Mouse (Mus musculus) limb, embryonic 14.5 days (tissue): ENCODE results near the gene Slc39a11. TPM values are rescaled to one million over a fixed set of nuclear protein-coding genes. Genes with fewer than 3 reads are reported as not detected.
"Not testable (repeated sequence)": the region's sequence is repeated elsewhere in the genome, so short reads cannot be mapped to it uniquely, and the experiment has no call there.

Experiments
- ATAC-seq: fragments of 200-750 bp; cut with Nextera tagmentation; 2 replicates; pipeline ENCODE4 v1.8.0; 2017; ENCODE audit warnings: low read depth, moderate number of reproducible peaks, moderate TSS enrichment; ENCODE audit not compliant: low FRiP score
- DNase-seq: peaks from one replicate; pipeline ENCODE4 v3.0.0-alpha.2; 2015; ENCODE audit warnings: low spot score
- H3K27ac ChIP-seq: fragments of 300-500 bp; sonication (generic); replicated peaks from 2 replicates; pipeline ENCODE4 v1.5.1; 2014; ENCODE audit warnings: low read depth, mild to moderate bottlenecking, low read length, moderate library complexity, mixed read lengths
- H3K27me3 ChIP-seq: fragments of 300-500 bp; sonication (generic); 2 replicates; pipeline ENCODE4 v1.6.1; 2014; ENCODE audit warnings: low read length, mixed read lengths; ENCODE audit not compliant: control insufficient read depth, insufficient read depth
- H3K36me3 ChIP-seq: fragments of 300-500 bp; sonication (generic); 2 replicates; pipeline ENCODE4 v1.6.1; 2014; ENCODE audit warnings: mild to moderate bottlenecking, low read length, moderate library complexity, mixed read lengths; ENCODE audit not compliant: control insufficient read depth, insufficient read depth
- H3K4me1 ChIP-seq: fragments of 300-500 bp; sonication (generic); 2 replicates; pipeline ENCODE4 v1.6.1; 2014; ENCODE audit warnings: antibody characterized with exemption, low read length, mixed read lengths; ENCODE audit not compliant: control insufficient read depth, insufficient read depth
- H3K4me2 ChIP-seq: fragments of 300-500 bp; sonication (generic); replicated peaks from 2 replicates; pipeline ENCODE4 v1.6.1; 2014; ENCODE audit warnings: low read depth, mild to moderate bottlenecking, low read length, moderate library complexity; ENCODE audit not compliant: severe bottlenecking
- H3K4me3 ChIP-seq: fragments of 300-500 bp; sonication (generic); replicated peaks from 2 replicates; pipeline ENCODE4 v1.5.1; 2014; ENCODE audit warnings: low read length
- H3K9ac ChIP-seq: fragments of 300-500 bp; sonication (generic); 2 replicates; pipeline ENCODE4 v1.6.1; 2014; ENCODE audit warnings: mild to moderate bottlenecking, low read depth, low read length, moderate library complexity; ENCODE audit not compliant: severe bottlenecking
- H3K9me3 ChIP-seq: fragments of 300-500 bp; sonication (generic); 2 replicates; pipeline ENCODE4 v1.6.1; 2016; ENCODE audit warnings: low read length; ENCODE audit not compliant: control insufficient read depth
- POLR2A ChIP-seq: fragments of 200-500 bp; IDR thresholded peaks from 2 replicates; pipeline ENCODE4 v1.8.0; 2012; ENCODE audit warnings: inconsistent platforms, mild to moderate bottlenecking, moderate library complexity, borderline replicate concordance; ENCODE audit not compliant: insufficient read depth, insufficient read length; ENCODE audit errors: extremely low read depth
- WGBS: fragments of 180-500 bp; shearing (Covaris S2); extraction: QIAGEN DNeasy Blood & Tissue Kit; methylation state at CpG from one replicate; pipeline ENCODE4 v1.1.7; 2014; 5-methylcytosine and 5-hydroxymethylcytosine counted together
- polyA plus RNA-seq, 2 experiments: library from polyadenylated mRNA; depleted of rRNA in 1 of 2; stranded (reverse) in 1 of 2; unstranded in 1 of 2; fragments of >200 nt; fragmentation: Nextera tagmentation in 1 of 2; extraction: Ambion mirVana in 1 of 2; gene quantifications; 2 replicates each; pipeline versions ENCODE4 v1.2.1 to v1.2.3; 2012 to 2014

Gene Slc39a11
- polyA plus RNA-seq, 2 experiments, result 17.2 to 24.5 TPM

DNA sequence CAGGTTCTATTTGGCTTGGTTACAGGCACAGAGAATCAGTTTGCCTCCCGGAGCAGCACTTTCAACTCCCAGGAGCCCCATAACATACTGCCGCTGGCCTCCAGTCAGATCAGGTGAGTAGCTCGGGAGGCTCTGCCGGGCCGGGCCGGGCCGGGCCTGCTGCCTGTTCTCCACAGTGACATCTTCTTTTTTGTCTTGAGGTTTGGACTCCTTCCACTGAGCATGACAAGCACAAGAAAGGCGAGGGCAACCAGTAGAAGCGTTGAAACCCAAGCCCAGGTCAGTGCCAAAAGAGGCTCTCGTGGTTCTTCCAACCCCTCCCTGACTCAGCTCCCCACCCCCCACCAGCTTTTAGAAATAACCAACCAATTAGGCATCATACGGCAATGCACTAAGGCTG lies 11.1 kb upstream of the Slc39a11 start:
- H3K27ac ChIP-seq, result no peak overlapping the region
- no peak for ATAC-seq
- no peak overlapping the region for H3K4me2 ChIP-seq
- H3K4me3 ChIP-seq, result no peak overlapping the region
- no peak for TF ChIP-seq POLR2A
- no peaks in the 10 kb centered on the region for H3K9me3 ChIP-seq
- DNase-seq, result no peak
- no peak overlapping the region for H3K9ac ChIP-seq
- peaks cover 79% of the 10 kb centered on the region for H3K36me3 ChIP-seq
- no peaks in the 10 kb centered on the region for H3K27me3 ChIP-seq
- 86% methylated on average over 11 of the region's 11 CpGs for WGBS
- no peaks in the 10 kb centered on the region for H3K4me1 ChIP-seq

DNA sequence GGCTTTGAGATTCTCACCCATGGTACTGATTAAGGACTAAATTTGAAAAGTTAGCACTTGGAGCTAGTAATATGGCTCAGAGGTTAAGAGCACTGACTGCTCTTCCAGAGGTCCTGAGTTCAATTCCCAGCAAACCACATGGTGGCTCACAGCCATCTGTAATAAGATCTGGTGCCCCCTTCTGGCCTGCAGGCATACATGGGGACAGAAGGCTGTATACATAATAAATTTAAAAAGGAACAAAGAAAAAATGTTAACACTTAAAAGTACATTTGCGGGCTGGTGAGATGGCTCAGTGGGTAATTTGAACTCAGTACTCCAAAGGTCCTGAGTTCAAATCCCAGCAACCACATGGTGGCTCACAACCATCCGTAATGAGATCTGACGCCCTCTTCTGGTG lies 10.3 kb upstream of the Slc39a11 start:
- not testable (repeated sequence) for DNase-seq, H3K9ac ChIP-seq, H3K4me3 ChIP-seq, H3K4me2 ChIP-seq, H3K9me3 ChIP-seq, H3K27ac ChIP-seq, H3K4me1 ChIP-seq, H3K27me3 ChIP-seq, ATAC-seq
- peaks cover 87% of the 10 kb centered on the region for H3K36me3 ChIP-seq
- WGBS, result 93% methylated on average over 3 of the region's 3 CpGs

DNA sequence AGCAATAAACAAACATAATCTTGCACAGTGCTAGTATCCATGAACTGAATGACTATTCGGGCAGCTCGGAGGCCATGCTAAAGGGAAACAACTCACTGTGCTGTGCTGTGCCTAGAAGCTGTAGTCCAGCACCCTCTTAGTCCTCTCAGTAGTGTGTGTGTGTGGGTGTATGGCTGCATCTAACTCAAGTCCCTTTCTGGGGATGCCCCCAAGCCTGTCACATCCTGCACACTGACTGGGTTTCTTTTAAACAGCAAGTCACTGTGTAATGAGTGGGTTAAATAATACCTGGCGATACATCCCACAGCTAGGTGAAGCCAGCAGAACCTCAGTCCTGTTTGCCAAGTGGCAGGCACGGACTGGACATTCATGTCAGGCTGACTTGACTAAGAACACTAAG lies 8.9 kb upstream of the Slc39a11 start:
- peaks cover 88% of the 10 kb centered on the region for H3K36me3 ChIP-seq

DNA sequence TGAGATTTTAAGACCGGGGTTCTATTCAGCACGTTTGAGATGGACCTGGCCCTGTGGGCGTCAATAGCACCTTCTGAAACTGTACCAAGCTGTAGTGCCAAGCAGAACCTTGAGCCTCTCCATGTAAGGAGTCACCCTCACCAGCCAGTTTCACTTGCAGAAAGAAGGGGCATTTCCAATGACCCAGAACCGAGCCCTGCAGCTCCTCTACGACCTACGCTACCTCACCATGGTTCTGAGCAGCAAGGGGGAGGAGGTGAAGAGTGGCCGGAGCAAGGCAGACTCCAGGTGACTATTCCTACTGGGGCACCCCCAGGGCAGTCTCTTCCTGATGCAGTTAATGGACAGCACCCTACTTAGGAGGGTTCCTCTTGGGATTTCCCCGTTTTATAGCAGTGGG lies 8.4 kb upstream of the Slc39a11 start:
- H3K4me3 ChIP-seq, result no peak overlapping the region
- no peak for ATAC-seq

More for the DNA sequence above, 8.9 kb upstream of the Slc39a11 start:
- DNase-seq (no peak), ATAC-seq (no peak)
- no peak overlapping the region for H3K9ac ChIP-seq
- no peak overlapping the region for H3K27ac ChIP-seq
- no peaks in the 10 kb centered on the region for H3K9me3 ChIP-seq
- no peak overlapping the region for H3K4me3 ChIP-seq
- peaks cover 6% of the 10 kb centered on the region for H3K4me1 ChIP-seq
- 74% methylated on average over 4 of the region's 4 CpGs for WGBS
- no peak overlapping the region for H3K4me2 ChIP-seq
- no peaks in the 10 kb centered on the region for H3K27me3 ChIP-seq
- no peak for TF ChIP-seq POLR2A

DNA sequence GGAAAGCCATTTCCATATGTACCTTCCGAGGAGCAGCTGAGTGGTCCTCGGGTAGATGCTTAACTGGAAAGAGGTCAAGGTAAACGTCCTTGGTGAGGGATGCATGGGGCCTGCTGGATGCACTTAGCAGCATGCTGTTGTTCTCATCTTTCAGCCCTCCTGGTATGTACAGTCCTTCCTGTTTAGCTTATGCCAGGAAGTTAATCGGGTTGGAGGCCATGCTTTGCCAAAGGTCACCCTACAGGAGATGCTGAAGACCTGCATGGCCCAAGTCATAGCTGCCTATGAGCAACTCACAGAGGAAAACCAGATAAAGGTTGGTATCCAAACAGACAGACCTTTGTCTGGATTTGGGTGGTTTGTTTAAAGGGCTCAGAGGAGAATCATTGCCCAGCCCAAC lies 7.3 kb upstream of the Slc39a11 start:
- no peak for TF ChIP-seq POLR2A
- Histone ChIP-seq H3K4me2 (no peak overlapping the region), H3K4me1 (peaks cover 6% of the 10 kb centered on the region), H3K27ac (no peak overlapping the region), H3K27me3 (no peaks in the 10 kb centered on the region), H3K36me3 (peaks cover 97% of the 10 kb centered on the region), H3K9me3 (no peaks in the 10 kb centered on the region), H3K4me3 (no peak overlapping the region), H3K9ac (no peak overlapping the region)
- no peak for ATAC-seq
- DNase-seq, result no peak
- 66% methylated on average over 4 of the region's 4 CpGs for WGBS

More for the DNA sequence above, 8.4 kb upstream of the Slc39a11 start:
- WGBS, result 90% methylated on average over 8 of the region's 8 CpGs
- Histone ChIP-seq H3K9me3 (no peaks in the 10 kb centered on the region), H3K27me3 (no peaks in the 10 kb centered on the region), H3K4me2 (no peak overlapping the region), H3K27ac (no peak overlapping the region), H3K9ac (no peak overlapping the region), H3K4me1 (peaks cover 6% of the 10 kb centered on the region), H3K36me3 (peaks cover 88% of the 10 kb centered on the region)
- no peak for DNase-seq
- no peak for TF ChIP-seq POLR2A

DNA sequence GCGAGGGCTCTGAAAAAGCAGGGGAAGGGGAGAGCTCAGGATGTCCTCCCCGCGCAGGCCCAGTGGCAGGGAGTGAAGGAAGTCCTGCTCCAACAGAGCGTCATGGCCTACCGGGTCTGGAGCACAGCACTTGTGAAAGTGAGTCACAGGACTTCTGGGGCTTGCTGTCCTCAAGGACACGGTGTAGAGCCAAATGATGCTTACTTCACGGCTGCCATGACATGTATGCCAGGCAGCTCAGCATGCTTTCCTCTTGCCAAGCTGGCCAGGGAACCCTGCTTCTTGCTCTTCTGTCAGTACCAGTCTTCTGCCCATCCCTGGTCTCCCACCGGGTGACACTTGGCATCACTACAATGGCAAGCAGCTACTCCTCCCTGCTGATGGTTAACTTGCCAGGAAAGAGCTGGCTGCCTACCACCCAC lies 6.6 kb upstream of the Slc39a11 start:
- no peaks in the 10 kb centered on the region for H3K27me3 ChIP-seq
- no peak overlapping the region for H3K4me3 ChIP-seq
- DNase-seq, result no peak
- peaks cover 97% of the 10 kb centered on the region for H3K36me3 ChIP-seq
- WGBS, result 89% methylated on average over 8 of the region's 8 CpGs
- ATAC-seq, result no peak
- peaks cover 6% of the 10 kb centered on the region for H3K4me1 ChIP-seq
- H3K9me3 ChIP-seq, result no peaks in the 10 kb centered on the region
- H3K4me2 ChIP-seq, result no peak overlapping the region
- H3K27ac ChIP-seq, result no peak overlapping the region
- TF ChIP-seq POLR2A, result no peak
- no peak overlapping the region for H3K9ac ChIP-seq
